Mouse (Mus musculus) intestine, embryonic 16.5 days (tissue): ENCODE measurements at regions not wholly inside any gene's neighbourhood (a gene's known extent, or its start where the extent isn't known, plus 50 kb on each side); places are given as distances from the start of the nearest gene placed in this dataset.

ENCODE experiments used
- ATAC-seq: fragments of 200-750 bp; cut with Nextera tagmentation; 2 replicates; pipeline ENCODE4 v1.8.0; 2017; ENCODE audit warnings: moderate TSS enrichment, moderate library complexity
- H3K27ac ChIP-seq: fragments of 300-500 bp; sonication (generic); 2 replicates; pipeline ENCODE4 v1.5.1; 2014; ENCODE audit warnings: mild to moderate bottlenecking, low read length
- H3K27me3 ChIP-seq: fragments of 300-500 bp; sonication (generic); replicated peaks from 2 replicates; pipeline ENCODE4 v1.6.1; 2014; ENCODE audit warnings: low read length, control low read depth, mixed read lengths; ENCODE audit not compliant: control insufficient read depth, insufficient read depth
- H3K36me3 ChIP-seq: fragments of 300-500 bp; sonication (generic); 2 replicates; pipeline ENCODE4 v1.6.1; 2014; ENCODE audit warnings: low read length, control low read depth; ENCODE audit not compliant: control insufficient read depth, insufficient read depth
- H3K4me1 ChIP-seq: fragments of 300-500 bp; sonication (generic); 2 replicates; pipeline ENCODE4 v1.6.1; 2014; ENCODE audit warnings: low read length, control low read depth, mixed read lengths; ENCODE audit not compliant: control insufficient read depth, insufficient read depth
- H3K4me2 ChIP-seq: fragments of 300-500 bp; sonication (generic); 2 replicates; pipeline ENCODE4 v1.6.1; 2014; ENCODE audit warnings: low read depth, low read length, control low read depth
- H3K4me3 ChIP-seq: fragments of 300-500 bp; sonication (generic); 2 replicates; pipeline ENCODE4 v1.5.1; 2014; ENCODE audit warnings: mild to moderate bottlenecking, low read length
- H3K9ac ChIP-seq: fragments of 300-500 bp; sonication (generic); 2 replicates; pipeline ENCODE4 v1.6.1; 2014; ENCODE audit warnings: low read depth, low read length
- H3K9me3 ChIP-seq: fragments of 300-500 bp; sonication (generic); 2 replicates; pipeline ENCODE4 v1.6.1; 2016; ENCODE audit warnings: low read length, control low read depth; ENCODE audit not compliant: control insufficient read depth
- WGBS: fragments of 180-500 bp; shearing (Covaris S2); extraction: QIAGEN DNeasy Blood & Tissue Kit; methylation state at CpG from one replicate; pipeline ENCODE4 v1.1.7; 2014; 5-methylcytosine and 5-hydroxymethylcytosine counted together

GRCm38 (mm10) chr10:66102103-66102502 is 993.8 kb upstream of the Jmjd1c start:
- 85% methylated on average over 2 of the region's 2 CpGs for WGBS
- no peak for ATAC-seq
- no peaks in the 10 kb centered on the region for H3K9me3 ChIP-seq
- H3K27ac ChIP-seq, result no peak overlapping the region
- no peaks in the 10 kb centered on the region for H3K4me1 ChIP-seq
- H3K9ac ChIP-seq, result no peak overlapping the region
- no peak overlapping the region for H3K4me3 ChIP-seq
- no peaks in the 10 kb centered on the region for H3K27me3 ChIP-seq
- no peak overlapping the region for H3K4me2 ChIP-seq
- H3K36me3 ChIP-seq, result no peaks in the 10 kb centered on the region

- ATAC-seq, result no peak
- no peaks in the 10 kb centered on the region for H3K27me3 ChIP-seq
- no peak overlapping the region for H3K4me3 ChIP-seq
- H3K36me3 ChIP-seq, result no peaks in the 10 kb centered on the region
- no peaks in the 10 kb centered on the region for H3K4me1 ChIP-seq
- 62% methylated on average over 3 of the region's 3 CpGs for WGBS
- no peak overlapping the region for H3K4me2 ChIP-seq
- no peak overlapping the region for H3K27ac ChIP-seq
- H3K9ac ChIP-seq, result no peak overlapping the region
- H3K9me3 ChIP-seq, result no peaks in the 10 kb centered on the region
Measured at GRCm38 (mm10) chr10:66131361-66131760, 964.6 kb upstream of the Jmjd1c start.

GRCm38 (mm10) chr10:66132025-66132424 is 963.9 kb upstream of the Jmjd1c start:
- Histone ChIP-seq H3K4me2 (no peak overlapping the region), H3K27me3 (no peaks in the 10 kb centered on the region), H3K9ac (no peak overlapping the region), H3K36me3 (no peaks in the 10 kb centered on the region), H3K27ac (no peak overlapping the region), H3K9me3 (no peaks in the 10 kb centered on the region), H3K4me1 (no peaks in the 10 kb centered on the region), H3K4me3 (no peak overlapping the region)
- 66% methylated on average over 4 of the region's 4 CpGs for WGBS
- no peak for ATAC-seq

- WGBS, result 92% methylated on average over 1 of the region's 1 CpGs
Measured at GRCm38 (mm10) chr10:66142413-66142812, 953.5 kb upstream of the Jmjd1c start.

GRCm38 (mm10) chr10:66142910-66143309 is 953.0 kb upstream of the Jmjd1c start:
- Histone ChIP-seq H3K36me3 (no peaks in the 10 kb centered on the region), H3K4me2 (no peak overlapping the region), H3K4me1 (no peaks in the 10 kb centered on the region), H3K9me3 (no peaks in the 10 kb centered on the region), H3K27me3 (no peaks in the 10 kb centered on the region), H3K4me3 (no peak overlapping the region), H3K27ac (no peak overlapping the region), H3K9ac (no peak overlapping the region)
- no peak for ATAC-seq

More at GRCm38 (mm10) chr10:66142413-66142812, 953.5 kb upstream of the Jmjd1c start:
- Histone ChIP-seq H3K4me1 (no peaks in the 10 kb centered on the region), H3K9ac (no peak overlapping the region), H3K27me3 (no peaks in the 10 kb centered on the region), H3K36me3 (no peaks in the 10 kb centered on the region), H3K9me3 (no peaks in the 10 kb centered on the region), H3K4me3 (no peak overlapping the region), H3K4me2 (no peak overlapping the region), H3K27ac (no peak overlapping the region)
- no peak for ATAC-seq

GRCm38 (mm10) chr10:66150966-66151365 is 945.0 kb upstream of the Jmjd1c start:
- H3K9ac ChIP-seq, result no peak overlapping the region
- H3K9me3 ChIP-seq, result no peaks in the 10 kb centered on the region
- 88% methylated on average over 2 of the region's 2 CpGs for WGBS
- no peak overlapping the region for H3K4me2 ChIP-seq
- ATAC-seq, result no peak
- no peak overlapping the region for H3K4me3 ChIP-seq
- no peak overlapping the region for H3K27ac ChIP-seq
- H3K36me3 ChIP-seq, result no peaks in the 10 kb centered on the region
- no peaks in the 10 kb centered on the region for H3K27me3 ChIP-seq
- H3K4me1 ChIP-seq, result no peaks in the 10 kb centered on the region

- H3K4me3 ChIP-seq, result no peak overlapping the region
- no peak overlapping the region for H3K27ac ChIP-seq
- no peaks in the 10 kb centered on the region for H3K27me3 ChIP-seq
- H3K4me2 ChIP-seq, result no peak overlapping the region
- no peaks in the 10 kb centered on the region for H3K4me1 ChIP-seq
- no peaks in the 10 kb centered on the region for H3K36me3 ChIP-seq
- ATAC-seq, result no peak
- no peak overlapping the region for H3K9ac ChIP-seq
- WGBS, result 88% methylated on average over 4 of the region's 4 CpGs
- H3K9me3 ChIP-seq, result no peaks in the 10 kb centered on the region
Measured at GRCm38 (mm10) chr10:66152777-66153176, 943.1 kb upstream of the Jmjd1c start.

- Histone ChIP-seq H3K9ac (no peak overlapping the region), H3K4me1 (no peaks in the 10 kb centered on the region), H3K27ac (no peak overlapping the region), H3K27me3 (no peaks in the 10 kb centered on the region), H3K36me3 (no peaks in the 10 kb centered on the region), H3K9me3 (no peaks in the 10 kb centered on the region), H3K4me2 (no peak overlapping the region), H3K4me3 (no peak overlapping the region)
- no peak for ATAC-seq
- 83% methylated on average over 5 of the region's 5 CpGs for WGBS
Measured at GRCm38 (mm10) chr10:66160916-66161556, 934.9 kb upstream of the Jmjd1c start.

GRCm38 (mm10) chr10:66172803-66173202 is 923.1 kb upstream of the Jmjd1c start:
- H3K27ac ChIP-seq, result no peak overlapping the region
- ATAC-seq, result no peak
- no peaks in the 10 kb centered on the region for H3K27me3 ChIP-seq
- no peak overlapping the region for H3K4me3 ChIP-seq
- no peak overlapping the region for H3K4me2 ChIP-seq
- no peaks in the 10 kb centered on the region for H3K36me3 ChIP-seq
- H3K4me1 ChIP-seq, result no peaks in the 10 kb centered on the region
- WGBS, result 71% methylated on average over 4 of the region's 4 CpGs
- no peaks in the 10 kb centered on the region for H3K9me3 ChIP-seq
- H3K9ac ChIP-seq, result no peak overlapping the region

- Histone ChIP-seq H3K27me3 (no peaks in the 10 kb centered on the region), H3K4me1 (no peaks in the 10 kb centered on the region), H3K9ac (no peak overlapping the region), H3K27ac (no peak overlapping the region), H3K36me3 (no peaks in the 10 kb centered on the region), H3K4me3 (no peak overlapping the region), H3K4me2 (no peak overlapping the region), H3K9me3 (no peaks in the 10 kb centered on the region)
- ATAC-seq, result no peak
- 58% methylated on average over 3 of the region's 3 CpGs for WGBS
Measured at GRCm38 (mm10) chr10:66177318-66177717, 918.6 kb upstream of the Jmjd1c start.
